Mouse (Mus musculus): ENCODE measurements around the gene Ndrg2.
A peak's percentile ranks its signal among the peaks of the same experiment; 100 is the strongest.
"Not testable (repeated sequence)": the region's sequence is repeated elsewhere in the genome, so short reads cannot be mapped to it uniquely, and the experiment has no call there.

Ndrg2 gene

DNA sequence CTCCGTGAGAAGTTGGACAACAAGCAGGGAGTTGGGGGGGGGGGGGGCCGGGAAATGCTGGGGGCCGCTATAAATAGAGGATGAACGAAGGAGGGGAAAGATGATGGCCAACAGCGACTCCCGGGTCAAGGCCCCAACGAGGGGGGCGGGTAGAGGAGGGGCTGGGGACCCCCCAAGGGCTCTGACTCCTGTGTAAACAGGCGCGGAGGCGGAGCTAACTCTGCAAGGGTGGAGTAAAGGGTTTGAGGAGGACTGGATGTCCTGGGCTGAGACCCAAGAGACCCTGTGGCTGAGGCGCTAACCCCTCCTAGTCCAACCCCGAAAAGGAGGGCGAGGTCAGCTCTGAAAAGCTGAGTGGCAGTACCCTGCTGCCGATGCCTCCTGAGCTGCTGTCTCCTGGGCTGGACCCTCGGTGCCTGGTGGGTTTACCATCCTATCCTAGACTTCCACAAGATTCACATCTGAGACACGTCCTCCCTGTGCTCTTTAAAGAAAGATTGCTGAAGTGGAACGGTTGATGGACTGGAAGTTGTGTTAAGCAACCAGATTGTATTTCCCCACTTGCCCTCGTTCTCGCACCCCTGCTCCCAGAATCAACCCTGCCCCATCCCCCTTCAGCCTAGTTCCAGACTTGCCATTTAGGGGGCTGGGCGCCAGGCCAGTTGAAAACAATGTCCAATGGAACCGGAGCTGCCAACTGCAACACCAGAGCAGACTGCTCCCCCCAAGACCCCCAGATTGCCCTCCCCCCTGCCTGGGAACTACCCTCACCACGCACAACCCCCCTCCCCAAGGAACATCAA is at the start of gene Ndrg2:
Ndrg2 (minus strand) TSS at position 199 of the 803 bp plus-strand sequence.
- peak; percentile 79 to 91 for DNase-seq

GRCm38 (mm10) chr14:51960316-51960715 is 46.4 kb upstream of the Ndrg2 start:
- DNase-seq: no peak

- no peak for DNase-seq
Observed at GRCm38 (mm10) chr14:51943336-51943735, 29.4 kb upstream of the Ndrg2 start.

DNA sequence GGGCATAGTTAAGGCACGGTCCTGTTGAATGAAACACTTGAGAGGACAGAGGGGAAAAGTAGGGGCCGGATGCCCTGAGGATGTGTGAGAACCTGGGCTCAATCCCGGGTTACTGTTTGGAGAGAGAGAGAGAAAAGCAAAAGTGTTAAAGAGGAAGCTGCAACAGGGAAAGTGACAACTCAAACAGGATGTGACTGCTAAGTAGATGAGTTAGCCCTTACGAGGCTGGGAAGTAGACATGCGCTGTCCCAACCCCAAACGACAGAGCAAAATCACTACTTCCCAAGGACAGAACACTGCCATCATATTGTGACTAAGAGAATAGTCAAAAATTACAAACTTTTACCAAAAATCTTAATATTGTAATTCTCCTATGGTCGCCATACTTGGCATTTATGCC is 28.3 kb upstream of the Ndrg2 start:
- DNase-seq: no peak

GRCm38 (mm10) chr14:51941577-51941976 is 27.6 kb upstream of the Ndrg2 start:
- DNase-seq: no peak

- peak; percentile 65 to 78 for DNase-seq
Observed at GRCm38 (mm10) chr14:51940944-51941560, 27.1 kb upstream of the Ndrg2 start.

- DNase-seq: no peak
Observed at GRCm38 (mm10) chr14:51939005-51939404, 25.0 kb upstream of the Ndrg2 start.

GRCm38 (mm10) chr14:51932092-51933020 is 18.4 kb upstream of the Ndrg2 start:
- no peak for DNase-seq

GRCm38 (mm10) chr14:51930824-51931223 is 16.9 kb upstream of the Ndrg2 start:
- DNase-seq: peak; percentile 74 to 83

DNA sequence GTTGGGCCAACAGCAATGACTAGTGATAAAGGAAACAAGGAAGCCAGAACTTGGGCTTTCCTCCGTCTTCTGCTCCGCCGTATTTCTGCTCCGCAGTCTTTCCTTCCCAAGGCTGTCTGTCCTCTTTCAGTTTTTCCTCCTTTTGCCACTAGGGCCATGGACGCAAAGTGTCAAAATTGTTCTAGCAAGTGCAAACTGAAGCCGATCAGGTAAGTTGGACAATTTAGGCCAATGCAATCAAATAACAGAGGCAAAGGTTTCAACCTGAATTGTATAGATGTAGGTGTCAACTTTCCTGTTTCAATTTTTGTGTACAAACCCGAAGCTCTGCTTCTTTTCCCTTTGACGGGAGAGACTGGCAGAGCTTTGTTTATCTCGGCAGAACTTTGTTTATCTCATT is 16.0 kb upstream of the Ndrg2 start:
- no peak for DNase-seq

DNA sequence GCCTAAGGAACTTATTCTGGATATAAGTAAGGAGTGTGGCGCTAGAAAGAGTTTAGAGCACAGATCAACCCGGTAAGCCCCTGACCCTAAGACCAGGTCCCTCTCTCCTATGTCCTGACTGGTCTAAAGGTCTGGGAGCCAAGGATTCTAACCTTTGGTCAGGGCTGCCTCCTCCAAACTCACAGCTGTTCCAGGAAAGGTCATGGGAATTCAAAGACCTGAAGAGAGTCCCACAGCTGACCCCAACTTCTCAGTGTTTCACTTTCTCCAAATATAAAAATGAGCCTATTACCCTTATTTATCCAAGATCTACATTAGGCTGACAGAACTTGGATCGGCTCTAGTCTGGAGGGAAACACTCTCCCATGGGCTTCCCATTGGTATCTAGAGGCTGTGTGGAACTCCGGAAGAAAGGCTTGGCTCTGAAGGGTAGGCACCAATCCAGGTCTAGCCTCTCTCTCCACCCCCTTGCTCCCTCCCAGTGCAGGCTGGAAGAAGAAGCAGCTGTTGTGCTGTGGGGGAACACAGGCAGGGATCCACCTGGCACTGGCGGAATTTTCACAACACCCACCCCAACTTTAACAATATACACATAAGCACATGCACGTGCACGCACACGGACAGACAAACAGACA is 15.5 kb upstream of the Ndrg2 start:
- DNase-seq: peak; percentile 63 to 78

DNA sequence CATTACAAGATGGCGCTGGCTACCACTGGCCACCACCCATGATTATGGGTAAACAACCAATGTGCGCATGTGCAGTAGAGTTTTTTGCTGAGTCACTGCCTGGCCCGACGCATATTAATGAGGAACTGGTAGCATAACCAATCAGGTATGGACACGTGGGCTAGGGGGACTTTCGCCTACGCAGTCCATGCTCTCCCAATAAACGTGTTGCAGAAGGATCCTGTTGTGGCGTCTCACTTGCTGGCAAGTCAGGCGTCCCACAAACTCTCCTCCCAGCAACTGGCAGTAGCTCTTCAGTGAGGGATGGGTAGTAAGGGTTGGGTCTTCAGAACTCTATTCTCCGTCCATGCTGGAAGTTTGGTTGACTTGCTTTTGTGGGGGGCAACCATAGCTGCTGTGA is 13.0 kb upstream of the Ndrg2 start:
- not testable (repeated sequence) for DNase-seq

GRCm38 (mm10) chr14:51923492-51923891 is 9.5 kb upstream of the Ndrg2 start:
- DNase-seq: peak in 1 of 2 experiments; percentile 19

DNA sequence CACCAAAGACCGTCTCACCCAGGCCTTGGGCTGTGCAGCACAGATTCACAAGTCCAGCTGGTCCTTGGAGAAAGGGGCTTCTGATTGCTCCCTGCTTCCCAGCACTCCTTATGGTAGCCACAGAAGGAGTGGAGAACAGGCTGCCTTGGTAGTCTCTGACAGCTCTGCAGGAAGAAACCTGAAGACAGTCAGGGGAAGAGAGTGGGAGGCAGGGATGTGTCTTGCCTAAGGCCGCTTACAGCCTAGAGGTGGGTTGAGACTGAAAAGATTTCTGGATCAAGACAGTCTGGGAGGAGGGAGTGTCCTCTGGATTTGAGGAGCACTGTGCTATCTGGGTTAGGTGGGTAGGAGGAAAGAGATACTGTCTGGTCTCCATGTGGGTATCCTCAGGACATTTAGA is 9.0 kb upstream of the Ndrg2 start:
- no peak for DNase-seq

GRCm38 (mm10) chr14:51922571-51922865 is 8.6 kb upstream of the Ndrg2 start, which contains the start of gene Rnase13:
Rnase13 (minus strand) TSS chr14:51922773.
- no peak for DNase-seq

DNA sequence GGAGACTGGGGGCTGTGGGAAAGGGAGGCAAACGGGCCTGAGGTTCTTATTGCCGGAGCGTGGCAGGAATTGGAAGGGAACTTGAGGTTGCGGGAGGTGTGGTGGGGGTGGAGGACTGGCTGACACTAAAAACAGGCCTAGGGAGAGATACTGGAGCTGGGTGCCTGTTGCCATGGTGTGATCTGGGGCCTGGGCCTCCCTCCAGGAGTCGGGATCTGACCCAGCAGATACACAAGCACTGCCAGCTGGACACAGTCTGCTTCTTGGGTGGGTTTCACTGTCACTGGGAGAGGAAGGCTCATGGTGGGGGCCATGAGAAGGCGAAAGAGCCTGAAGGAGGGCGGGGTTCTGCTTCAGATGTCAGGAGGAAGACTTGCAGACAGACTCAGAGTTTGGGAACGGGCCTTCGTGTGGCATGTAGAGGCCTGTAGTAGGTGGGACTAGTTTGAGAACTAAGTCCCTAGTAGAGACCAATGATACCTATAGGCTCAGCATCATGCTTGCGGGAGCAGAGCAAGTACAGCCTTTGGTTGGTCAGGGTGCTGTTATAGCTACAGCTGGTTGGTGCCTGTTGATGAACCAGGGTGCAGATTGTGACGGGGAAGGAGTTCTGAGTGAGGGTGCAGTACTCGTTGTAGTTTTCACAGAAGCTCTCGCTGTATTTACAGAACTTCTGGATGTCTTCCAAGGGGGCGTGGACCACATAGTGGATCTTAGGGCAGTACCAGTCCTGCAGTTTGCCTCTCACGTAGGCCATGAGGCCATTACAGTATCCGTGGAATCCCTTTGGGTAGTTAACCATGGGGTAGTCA is 8.0 kb upstream of the Ndrg2 start:
- DNase-seq: no peak

- no peak for DNase-seq
Observed at GRCm38 (mm10) chr14:51918966-51919365, 5.0 kb upstream of the Ndrg2 start.

DNA sequence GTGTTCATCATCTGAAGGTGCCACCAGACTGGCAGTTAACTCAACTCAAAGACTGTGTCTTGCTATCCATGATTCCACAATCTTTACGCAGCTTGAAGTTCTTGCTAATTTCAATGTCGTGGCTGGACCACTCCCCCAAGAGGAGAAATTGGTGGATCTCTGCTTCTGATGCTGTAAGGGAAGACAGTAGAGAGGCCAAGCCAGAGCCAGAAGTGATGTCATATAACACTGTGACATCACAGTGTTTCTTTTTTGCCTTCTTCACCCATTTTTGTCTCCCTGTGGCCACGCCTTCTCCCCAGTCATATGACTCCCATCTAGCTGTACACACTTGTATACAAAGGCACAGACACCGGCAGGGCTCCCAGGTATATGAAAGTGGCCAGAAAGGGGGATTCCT is 4.2 kb upstream of the Ndrg2 start, which contains the start of gene Tppp2:
Tppp2 (plus strand) TSS at position 301 of the 400 bp plus-strand sequence.
- no peak for DNase-seq

- no peak for DNase-seq
Observed at GRCm38 (mm10) chr14:51916539-51916938, 2.6 kb upstream of the Ndrg2 start.

- DNase-seq: no peak
Observed at GRCm38 (mm10) chr14:51915030-51915429, 1.1 kb upstream of the Ndrg2 start.

- DNase-seq: peak; percentile 87 to 95
Observed at GRCm38 (mm10) chr14:51913062-51913959, 647 bp downstream of the Ndrg2 start.

Measured in kidney, postnatal 25 days (tissue).